Mouse (Mus musculus): ENCODE data around the gene Dlx1. TPM values are rescaled to one million over a fixed set of nuclear protein-coding genes. Genes with fewer than 3 reads are reported as not detected.
A peak's percentile ranks its signal among the peaks of the same experiment; 100 is the strongest.

Gene Dlx1
- polyA plus RNA-seq, 1 experiment from 2014 or later = 3.2 TPM

DNA sequence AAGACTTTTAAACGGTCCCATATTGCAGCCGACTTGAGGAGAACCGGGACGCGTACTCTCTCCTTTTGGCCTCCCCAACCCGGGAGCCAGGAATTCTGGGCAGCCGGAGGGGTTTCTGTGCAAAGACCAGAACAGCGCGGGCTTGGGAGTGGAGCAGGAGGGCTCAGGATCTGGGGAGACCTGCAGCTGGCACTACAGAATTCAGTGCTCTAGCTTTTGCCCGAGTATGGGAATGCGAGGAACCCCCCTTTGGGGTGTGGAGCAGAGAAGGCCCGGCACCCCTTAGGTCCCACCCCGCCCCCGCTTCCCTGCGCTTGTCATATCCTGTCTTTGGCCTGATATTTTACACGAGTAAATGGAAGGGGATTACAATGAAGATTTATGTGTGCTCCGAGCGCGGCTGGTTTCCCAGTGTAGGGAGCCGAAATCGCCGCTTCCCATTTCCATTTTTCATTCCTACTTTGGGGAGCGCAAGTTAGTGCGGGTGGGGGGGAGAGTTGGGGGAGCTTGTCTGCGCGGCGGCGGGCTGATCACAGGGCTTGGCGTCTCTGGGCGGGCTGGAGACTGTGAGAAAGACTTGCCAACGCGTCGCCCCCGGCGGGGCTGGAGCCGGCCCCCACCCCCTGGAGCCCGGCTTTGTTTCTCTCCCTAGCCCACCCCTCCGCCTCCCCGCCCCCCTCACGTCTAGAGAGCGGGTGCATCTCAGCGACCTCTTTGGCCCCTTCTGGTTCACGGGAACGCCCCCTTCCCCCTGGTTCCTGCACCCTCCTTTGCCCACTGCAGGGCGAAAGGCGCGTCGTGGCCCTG is 12.9 kb downstream of the Dlx1 start:
- Histone ChIP-seq H3K4me1 (replicated peaks; ENCODE audit: control insufficient read depth, insufficient read depth) (no peaks in the 10 kb centered on the region), H3K9me3 (ENCODE audit: control insufficient read depth, low read length) (no peaks in the 10 kb centered on the region), H3K4me3 (ENCODE audit: low read depth, low read length) (peak overlapping the region; percentile 12; the same call in 1 of the 2 replicates), H3K9ac (ENCODE audit: low read length) (no peak overlapping the region), H3K27me3 (ENCODE audit: control insufficient read depth, insufficient read depth, low read length) (peaks cover 23% of the 10 kb centered on the region; the same call in 1 of the 2 replicates), H3K27ac (replicated peaks) (no peak overlapping the region), H3K36me3 (ENCODE audit: control insufficient read depth, insufficient read depth, low read length) (no peaks in the 10 kb centered on the region), H3K4me2 (replicated peaks; ENCODE audit: low read depth) (peak overlapping the region; percentile 31)
- 2% methylated on average over 42 of the region's 48 CpGs for WGBS
- no peak for DNase-seq (ENCODE audit: low spot score)
- TF ChIP-seq EP300 (optimal IDR thresholded peaks at IDR 0.05) (no peak), CTCF (IDR thresholded peaks at IDR 0.05; ENCODE audit: low read depth) (no peak)
- ATAC-seq (ENCODE audit: low FRiP score, low TSS enrichment) = no peak

DNA sequence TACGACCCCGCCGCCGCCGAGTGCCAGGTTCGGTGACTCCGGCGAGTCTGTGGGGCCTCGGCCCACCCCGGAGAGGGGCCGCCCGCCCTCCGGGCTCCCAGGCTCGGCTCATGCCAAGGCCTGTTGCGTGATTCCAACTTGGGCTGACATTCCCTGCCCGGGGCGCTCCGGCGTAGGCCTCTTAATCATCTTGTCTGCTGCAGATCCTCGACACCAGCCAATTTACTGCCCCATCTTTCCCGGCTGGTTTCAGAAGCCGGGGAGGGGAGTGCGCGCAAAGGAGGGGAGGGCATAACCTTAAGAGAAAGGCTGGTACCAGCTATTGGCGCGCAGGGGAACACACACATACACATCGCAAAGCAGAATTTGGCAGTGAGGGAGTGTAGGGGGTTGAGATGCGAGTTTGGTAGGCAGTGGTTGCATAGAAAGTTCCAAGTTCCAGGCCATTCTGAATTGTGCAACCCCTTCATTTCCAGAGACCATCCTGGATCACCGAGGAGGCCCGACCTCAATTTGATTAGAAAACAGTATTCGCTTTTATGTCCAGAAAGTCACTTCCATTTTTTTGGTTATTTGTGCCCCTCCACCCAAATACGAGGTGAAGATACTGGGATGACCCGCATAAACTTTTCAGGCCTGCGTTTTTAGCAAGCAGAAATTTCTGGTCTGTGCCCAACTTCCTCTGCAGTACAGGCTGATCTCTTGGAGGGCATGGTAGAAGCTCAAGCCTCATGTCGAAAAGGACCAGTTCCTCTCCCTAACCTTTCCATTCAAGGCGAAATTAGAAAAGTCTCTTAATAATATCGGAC is 13.7 kb downstream of the Dlx1 start:
- no peak overlapping the region for H3K27ac ChIP-seq (replicated peaks)
- H3K9me3 ChIP-seq (ENCODE audit: control insufficient read depth, low read length) = no peaks in the 10 kb centered on the region
- TF ChIP-seq CTCF (IDR thresholded peaks at IDR 0.05; ENCODE audit: low read depth) = no peak
- TF ChIP-seq EP300 (optimal IDR thresholded peaks at IDR 0.05) = no peak
- H3K36me3 ChIP-seq (ENCODE audit: control insufficient read depth, insufficient read depth, low read length) = no peaks in the 10 kb centered on the region
- no peak overlapping the region for H3K9ac ChIP-seq (ENCODE audit: low read length)
- DNase-seq (ENCODE audit: low spot score) = no peak
- peaks cover 22% of the 10 kb centered on the region for H3K27me3 ChIP-seq (ENCODE audit: control insufficient read depth, insufficient read depth, low read length)
- 6% methylated on average over 28 of the region's 37 CpGs for WGBS
- 0 out of 2 replicates have a peak, but pooled peaks cover 3% of the 10 kb centered on the region for H3K4me1 ChIP-seq (replicated peaks; ENCODE audit: control insufficient read depth, insufficient read depth)
- peak overlapping the region; percentile 12; the same call in 1 of the 2 replicates for H3K4me3 ChIP-seq (ENCODE audit: low read depth, low read length)
- H3K4me2 ChIP-seq (replicated peaks; ENCODE audit: low read depth) = peak overlapping the region; percentile 31
- ATAC-seq (ENCODE audit: low FRiP score, low TSS enrichment) = no peak

DNA sequence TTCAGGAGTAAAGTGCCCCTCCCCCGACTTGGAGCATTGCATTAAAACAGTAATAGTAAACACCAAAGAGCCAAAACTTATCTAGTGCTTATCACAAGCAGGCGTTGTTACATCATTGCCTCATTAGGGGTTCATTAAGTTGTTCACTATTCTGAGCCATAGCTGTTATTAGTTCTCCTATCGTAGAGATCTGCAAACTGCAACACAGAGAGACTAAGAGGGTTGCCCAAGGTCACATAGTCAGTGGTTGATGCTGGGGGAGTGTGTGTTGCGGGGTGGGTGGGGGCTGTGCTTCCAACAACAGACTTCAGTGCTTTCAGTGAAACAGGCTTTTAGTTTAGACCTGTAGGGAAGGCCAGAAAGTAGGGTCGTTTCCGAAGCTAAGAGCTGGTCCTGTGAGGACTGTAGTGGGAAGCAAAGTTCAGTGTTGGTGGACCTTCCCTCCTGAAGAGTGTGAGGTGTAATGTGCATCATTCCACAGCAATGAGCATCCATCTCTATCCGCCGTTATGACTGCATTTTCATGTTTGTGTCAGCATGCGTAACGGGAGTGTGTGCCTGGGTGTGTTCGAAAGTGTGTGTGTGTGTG is 14.4 kb downstream of the Dlx1 start:
- DNase-seq (ENCODE audit: low spot score) (no peak), ATAC-seq (ENCODE audit: low FRiP score, low TSS enrichment) (no peak)
- 9% methylated on average over 11 of the region's 11 CpGs for WGBS
- Histone ChIP-seq H3K27ac (replicated peaks) (no peak overlapping the region), H3K4me1 (replicated peaks; ENCODE audit: control insufficient read depth, insufficient read depth) (0 out of 2 replicates have a peak, but pooled peaks cover 3% of the 10 kb centered on the region), H3K9me3 (ENCODE audit: control insufficient read depth, low read length) (no peaks in the 10 kb centered on the region), H3K4me3 (ENCODE audit: low read depth, low read length) (peak overlapping the region; percentile 24; the same call in 1 of the 2 replicates), H3K4me2 (replicated peaks; ENCODE audit: low read depth) (no peak overlapping the region; the same call in 1 of the 2 replicates), H3K27me3 (ENCODE audit: control insufficient read depth, insufficient read depth, low read length) (peaks cover 24% of the 10 kb centered on the region), H3K36me3 (ENCODE audit: control insufficient read depth, insufficient read depth, low read length) (no peaks in the 10 kb centered on the region), H3K9ac (ENCODE audit: low read length) (no peak overlapping the region)
- TF ChIP-seq EP300 (optimal IDR thresholded peaks at IDR 0.05) (no peak), CTCF (IDR thresholded peaks at IDR 0.05; ENCODE audit: low read depth) (no peak)

DNA sequence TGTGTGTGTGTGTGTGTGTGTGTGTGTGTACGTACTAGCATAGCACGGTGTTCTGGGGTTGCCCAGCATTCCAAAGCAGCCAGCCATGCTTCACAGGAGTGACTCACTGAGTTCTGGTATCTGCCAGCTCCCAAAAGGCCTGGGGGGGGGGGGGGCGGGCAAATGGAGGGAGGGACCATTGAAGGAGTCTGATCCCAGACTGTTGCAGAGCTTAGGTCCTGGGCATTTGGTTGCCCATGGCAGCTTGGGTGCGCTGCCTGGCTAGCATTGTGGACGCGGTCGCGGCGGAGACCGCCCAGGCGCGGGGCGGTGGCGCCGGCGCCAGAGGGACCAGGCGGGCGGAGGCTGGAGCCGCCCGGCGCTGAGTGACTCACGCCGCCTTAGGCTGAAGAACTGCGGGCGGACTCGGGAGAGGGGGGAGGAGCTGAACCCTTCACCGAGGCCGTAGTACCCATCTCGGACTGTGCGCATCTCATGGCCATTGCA is 14.9 kb downstream of the Dlx1 start:
- Histone ChIP-seq H3K9me3 (ENCODE audit: control insufficient read depth, low read length) (no peaks in the 10 kb centered on the region), H3K27ac (replicated peaks) (no peak overlapping the region), H3K9ac (ENCODE audit: low read length) (no peak overlapping the region; the same call in 1 of the 2 replicates), H3K4me2 (replicated peaks; ENCODE audit: low read depth) (peak overlapping the region; percentile 35), H3K36me3 (ENCODE audit: control insufficient read depth, insufficient read depth, low read length) (no peaks in the 10 kb centered on the region), H3K27me3 (ENCODE audit: control insufficient read depth, insufficient read depth, low read length) (peaks cover 24% of the 10 kb centered on the region), H3K4me3 (ENCODE audit: low read depth, low read length) (peak overlapping the region; percentile 24), H3K4me1 (replicated peaks; ENCODE audit: control insufficient read depth, insufficient read depth) (0 out of 2 replicates have a peak, but pooled peaks cover 3% of the 10 kb centered on the region)
- peak; percentile 91 for ATAC-seq (ENCODE audit: low FRiP score, low TSS enrichment)
- TF ChIP-seq EP300 (optimal IDR thresholded peaks at IDR 0.05) (no peak), CTCF (IDR thresholded peaks at IDR 0.05; ENCODE audit: low read depth) (no peak)
- DNase-seq (ENCODE audit: low spot score) = peak; percentile 80
- under 1% methylated on average over 28 of the region's 30 CpGs for WGBS

DNA sequence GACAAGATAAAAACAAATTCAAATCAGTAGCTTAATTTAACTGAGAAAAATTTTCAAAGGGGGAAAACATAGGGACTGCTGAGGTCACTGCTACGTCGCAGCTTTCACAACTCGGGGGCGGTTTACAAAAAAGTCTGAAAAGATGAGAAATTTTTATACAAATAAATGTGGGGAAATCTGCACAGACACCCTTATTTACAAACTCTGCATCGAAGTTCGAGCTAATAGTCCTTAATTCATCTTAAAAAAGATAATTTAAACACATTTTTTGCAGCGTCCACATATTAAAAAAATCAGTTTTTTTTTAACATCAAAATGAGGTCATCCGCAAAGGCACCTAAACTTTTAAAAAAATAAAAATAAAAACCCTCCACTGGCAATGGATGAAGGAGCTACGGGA is 15.6 kb downstream of the Dlx1 start:
- DNase-seq (ENCODE audit: low spot score) (no peak), ATAC-seq (ENCODE audit: low FRiP score, low TSS enrichment) (no peak)
- H3K4me3 ChIP-seq (ENCODE audit: low read depth, low read length) = peak overlapping the region; percentile 13; the same call in 1 of the 2 replicates
- H3K9ac ChIP-seq (ENCODE audit: low read length) = no peak overlapping the region
- H3K4me1 ChIP-seq (replicated peaks; ENCODE audit: control insufficient read depth, insufficient read depth) = 0 out of 2 replicates have a peak, but pooled peaks cover 3% of the 10 kb centered on the region
- 7% methylated on average over 9 of the region's 9 CpGs for WGBS
- H3K4me2 ChIP-seq (replicated peaks; ENCODE audit: low read depth) = no peak overlapping the region
- H3K9me3 ChIP-seq (ENCODE audit: control insufficient read depth, low read length) = no peaks in the 10 kb centered on the region
- H3K36me3 ChIP-seq (ENCODE audit: control insufficient read depth, insufficient read depth, low read length) = no peaks in the 10 kb centered on the region
- H3K27ac ChIP-seq (replicated peaks) = no peak overlapping the region
- peaks cover 17% of the 10 kb centered on the region for H3K27me3 ChIP-seq (ENCODE audit: control insufficient read depth, insufficient read depth, low read length)
- no peak for TF ChIP-seq EP300 (optimal IDR thresholded peaks at IDR 0.05)
- no peak for TF ChIP-seq CTCF (IDR thresholded peaks at IDR 0.05; ENCODE audit: low read depth)

Measured in stomach, postnatal 0 days (tissue).